Mouse (Mus musculus) bone marrow, adult 2 months (tissue): ENCODE measurements around the gene Neurog2.

ENCODE experiments used
- CTCF ChIP-seq: fragments of 200-500 bp; IDR thresholded peaks from 2 replicates; pipeline ENCODE4 v1.5.1; 2011; ENCODE audit warnings: low read length, control low read depth; ENCODE audit not compliant: control insufficient read depth, insufficient read depth
- POLR2A ChIP-seq: fragments of 200-500 bp; IDR thresholded peaks from 2 replicates; pipeline ENCODE4 v1.6.1; 2011; ENCODE audit warnings: low read depth, mild to moderate bottlenecking, control low read depth, low read length, borderline replicate concordance; ENCODE audit not compliant: control insufficient read depth

DNA sequence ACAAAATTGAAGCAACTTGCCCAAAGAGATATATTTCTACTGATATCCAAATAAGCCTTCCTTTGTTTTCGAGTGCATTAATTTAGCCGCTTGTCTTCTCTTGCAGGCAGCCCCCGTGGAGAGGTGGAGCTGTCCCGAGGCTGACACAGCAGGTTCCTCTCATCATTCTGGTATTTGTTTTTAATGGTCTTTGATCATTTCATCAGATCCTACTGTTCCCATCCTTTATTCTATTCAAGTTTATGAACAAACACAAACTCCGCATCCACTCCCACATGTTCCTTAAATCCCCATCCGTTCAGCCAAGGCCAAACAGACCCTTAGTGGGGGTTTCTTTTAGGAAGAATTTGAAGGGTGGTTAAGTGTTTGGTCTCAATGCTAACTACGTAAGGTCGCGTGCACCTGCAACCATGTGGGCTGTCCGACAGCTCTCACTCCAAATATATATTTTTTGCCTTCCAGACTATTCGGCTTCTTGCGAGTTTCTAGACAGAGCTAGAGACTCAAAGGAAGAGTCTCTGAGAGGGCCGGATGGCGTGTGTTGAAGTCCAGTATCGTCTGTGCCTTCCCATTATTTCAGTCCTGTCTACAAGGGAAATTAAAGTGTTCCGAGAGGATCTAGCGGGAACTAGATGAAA is 2.1 kb upstream of the Neurog2 start:
- TF ChIP-seq CTCF = no peak
- TF ChIP-seq POLR2A = no peak
